8 mouse cellular contexts compared by ENCODE assay signal in the genomic region with DNA sequence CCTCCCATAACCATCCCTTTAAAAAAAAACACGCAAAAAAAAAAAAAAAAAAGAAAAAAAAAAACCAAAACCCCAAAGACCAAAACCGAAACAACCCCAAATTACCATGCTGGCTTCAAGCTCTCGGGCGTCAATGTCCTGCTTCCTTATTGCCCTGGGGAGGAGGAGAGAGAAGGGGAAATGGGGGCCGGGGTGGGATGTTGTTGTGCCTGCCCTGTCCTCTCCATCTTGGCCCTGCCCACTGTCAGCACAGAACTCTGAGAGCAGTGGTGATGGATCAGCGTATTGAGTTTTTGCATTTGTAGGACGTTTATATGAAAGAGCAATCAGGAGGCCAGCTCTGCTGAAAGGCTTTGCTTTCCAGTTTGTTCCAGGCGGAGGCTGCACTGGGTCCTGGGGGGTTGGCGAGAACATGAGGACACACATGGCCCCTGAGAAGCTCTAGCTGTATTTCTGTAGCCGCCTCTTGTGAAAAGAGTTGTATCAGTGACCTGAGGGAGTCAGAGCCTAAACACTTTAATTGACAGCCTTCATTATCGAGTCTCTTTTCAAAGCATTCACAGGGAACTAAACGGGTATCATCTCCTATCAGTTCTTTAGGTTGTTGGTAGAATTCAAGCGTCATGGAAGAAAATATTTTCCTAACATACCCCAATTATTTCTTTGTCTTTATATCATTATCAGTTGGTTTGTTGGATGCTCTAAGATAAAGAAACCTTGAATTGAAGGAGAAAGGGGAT. TPM values are rescaled to one million over a fixed set of nuclear protein-coding genes. Genes with fewer than 3 reads are reported as not detected.
A peak's percentile ranks its signal among the peaks of the same experiment; 100 is the strongest.
DNase-seq lines count a peak whose midpoint lies in the region; ATAC-seq and TF ChIP-seq lines count a peak whose summit lies in the region.

No protein-coding gene starts in this region.

- peak overlapping the region; percentile 37 for H3K27ac ChIP-seq in bone marrow macrophage, adult 2 months (ENCODE audit: insufficient read depth, low read depth, low read length)
- H3K27ac ChIP-seq in heart, embryonic 14.5 days (replicated peaks in 1 of 2; ENCODE audit: control insufficient read depth in 1 of 2, insufficient read depth in 1 of 2, low read depth in 2 of 2, low read length in 2 of 2): peak overlapping the region; percentile 90 to 95
- peak overlapping the region; percentile 63 for H3K27ac ChIP-seq in midbrain, embryonic 16.5 days (ENCODE audit: low read length)

- H3K9ac ChIP-seq in heart, embryonic 14.5 days (ENCODE audit: low read length): peak overlapping the region; percentile 60
- H3K9ac ChIP-seq in midbrain, embryonic 16.5 days (ENCODE audit: low read depth, low read length): 0 out of 2 replicates have a peak overlapping the region, but pooled peaks have one; percentile 4

- H3K9me3 ChIP-seq in heart, embryonic 14.5 days (ENCODE audit: control insufficient read depth, low read length): no peaks in the 10 kb centered on the region
- H3K9me3 ChIP-seq in midbrain, embryonic 16.5 days (replicated peaks; ENCODE audit: control insufficient read depth, low read length, poor library complexity, severe bottlenecking): no peaks in the 10 kb centered on the region

- WGBS in heart, embryonic 14.5 days: 14% methylated on average over 13 of the region's 13 CpGs
- WGBS in midbrain, embryonic 16.5 days: 12% methylated on average over 13 of the region's 13 CpGs

- peaks cover 49% of the 10 kb centered on the region for H3K4me1 ChIP-seq in bone marrow macrophage, adult 2 months (ENCODE audit: control insufficient read depth, insufficient read depth, low read length)
- peaks cover 11 to 40% of the 10 kb centered on the region in 2 experiments for H3K4me1 ChIP-seq in heart, embryonic 14.5 days (ENCODE audit: control insufficient read depth in 2 of 2, insufficient read depth in 2 of 2, low read length in 2 of 2)
- peaks cover 26% of the 10 kb centered on the region for H3K4me1 ChIP-seq in midbrain, embryonic 16.5 days (ENCODE audit: control insufficient read depth, insufficient read depth, low read length)

- no peak for TF ChIP-seq POLR2A in bone marrow macrophage, adult 2 months (IDR thresholded peaks at IDR 0.05; ENCODE audit: borderline replicate concordance, low read depth, low read length)

- H3K36me3 ChIP-seq in heart, embryonic 14.5 days (ENCODE audit: control insufficient read depth, insufficient read depth, low read length): no peaks in the 10 kb centered on the region
- no peaks in the 10 kb centered on the region for H3K36me3 ChIP-seq in midbrain, embryonic 16.5 days (ENCODE audit: control insufficient read depth, insufficient read depth, low read length)

- peak overlapping the region; percentile 71 for H3K4me2 ChIP-seq in heart, embryonic 14.5 days (ENCODE audit: low read length)
- H3K4me2 ChIP-seq in midbrain, embryonic 16.5 days (ENCODE audit: low read length): peak overlapping the region; percentile 35

- peak; percentile 25 to 30 for DNase-seq in cerebellum, postnatal 10 days
- DNase-seq in cerebellum, adult 11 months: no peak
- DNase-seq in liver: peak; percentile 15
- no peak for DNase-seq in layer of hippocampus, postnatal 36 days
- DNase-seq in urinary bladder, postnatal 14 days (ENCODE audit: low spot score): no peak

- no peak for ATAC-seq in heart, embryonic 14.5 days (ENCODE audit: insufficient number of reproducible peaks, insufficient read depth, low FRiP score, low read depth)
- ATAC-seq in midbrain, embryonic 16.5 days: no peak

- H3K4me3 ChIP-seq in bone marrow macrophage, adult 2 months (ENCODE audit: insufficient read depth, low read length): peak overlapping the region; percentile 35
- H3K4me3 ChIP-seq in heart, embryonic 14.5 days (ENCODE audit: control insufficient read depth in 1 of 2, insufficient read depth in 1 of 2, low read depth in 1 of 2, low read length in 2 of 2): peak overlapping the region; percentile 15 to 32
- H3K4me3 ChIP-seq in midbrain, embryonic 16.5 days (ENCODE audit: low read depth, low read length): no peak overlapping the region

- TF ChIP-seq CTCF in bone marrow macrophage, adult 2 months (IDR thresholded peaks at IDR 0.05; ENCODE audit: low read depth, low read length): no peak

- H3K27me3 ChIP-seq in heart, embryonic 14.5 days (ENCODE audit: control insufficient read depth, insufficient read depth, low read length): no peaks in the 10 kb centered on the region
- no peaks in the 10 kb centered on the region for H3K27me3 ChIP-seq in midbrain, embryonic 16.5 days (ENCODE audit: control insufficient read depth, insufficient read depth, low read depth, low read length)

RNA-seq across cellular contexts. Expression of a gene that starts 38.0 kb away (rescaled TPM):
- 118 and 119 TPM in 2 replicates for polyA plus RNA-seq in bone marrow macrophage, adult 2 months (2012; ENCODE audit: insufficient read depth, insufficient read length, missing spikeins)
- 12.5 and 13.1 TPM in 2 replicates for polyA plus RNA-seq in heart, embryonic 14.5 days (2014; fragmentation: Nextera tagmentation; extraction: Ambion mirVana)
- polyA plus RNA-seq in midbrain, embryonic 16.5 days (2015; fragmentation: Nextera tagmentation; extraction: Ambion mirVana): 15.5 and 16.0 TPM in 2 replicates
- total RNA-seq in layer of hippocampus, postnatal 36 days (2021): 10 to 100 TPM; 34.6 to 37.8 TPM

Comparison
In these comparisons a context has a peak if more than half of its experiments do, and no peak if none do; other contexts are left out.
1. DNase-seq: peak in cerebellum, postnatal 10 days (2 of 2) and liver (single experiment); none in cerebellum, adult 11 months (single experiment), layer of hippocampus, postnatal 36 days (0 of 2) and urinary bladder, postnatal 14 days (single experiment).
2. H3K27ac ChIP-seq: peak in every context shown above with its lines; median percentile 92 in heart, embryonic 14.5 days; 63 in midbrain, embryonic 16.5 days; 37 in bone marrow macrophage, adult 2 months.